Comparison of ENCODE assay signal across 19 mouse cellular contexts in genomic region chr7:118911170-118911569, GRCm38 (mm10). TPM values are rescaled to one million over a fixed set of nuclear protein-coding genes. Genes with fewer than 3 reads are reported as not detected.
DNase-seq lines count a peak whose midpoint lies in the region; ATAC-seq and TF ChIP-seq lines count a peak whose summit lies in the region.
"Had no signal": no experiment of that assay in that cellular context is flagged by ENCODE, and none has a peak within 500 bp of the region (broad histone marks: within the 10 kb centered on the region; RNA-seq: fewer than 3 reads in every experiment).

No protein-coding gene starts in this region.

- WGBS in hindbrain, embryonic 11.5 days, result 97% methylated on average over 2 of the region's 2 CpGs
- WGBS in hindbrain, embryonic 16.5 days, result 90% methylated on average over 2 of the region's 2 CpGs
- WGBS in midbrain, embryonic 13.5 days, result 95% methylated on average over 2 of the region's 2 CpGs
- WGBS in midbrain, postnatal 0 days, result 95% methylated on average over 2 of the region's 2 CpGs

- H3K9ac ChIP-seq in hindbrain, embryonic 11.5 days (ENCODE audit: low read depth, low read length), result no peak overlapping the region
- H3K9ac ChIP-seq in hindbrain, embryonic 16.5 days (ENCODE audit: low read depth, low read length), result no peak overlapping the region
- H3K9ac ChIP-seq in midbrain, embryonic 13.5 days (replicated peaks), result no peak overlapping the region
- no peak overlapping the region for H3K9ac ChIP-seq in midbrain, postnatal 0 days (replicated peaks; ENCODE audit: low read length, poor library complexity, severe bottlenecking)
- H3K9ac ChIP-seq: forebrain, postnatal 0 days had no signal

- H3K4me3 ChIP-seq in hindbrain, embryonic 11.5 days (ENCODE audit: low read depth, low read length), result no peak overlapping the region
- H3K4me3 ChIP-seq in hindbrain, embryonic 16.5 days (ENCODE audit: low read length), result no peak overlapping the region
- no peak overlapping the region for H3K4me3 ChIP-seq in midbrain, embryonic 13.5 days (replicated peaks)
- H3K4me3 ChIP-seq in midbrain, postnatal 0 days (ENCODE audit: low read depth, low read length), result no peak overlapping the region
- H3K4me3 ChIP-seq in myocyte, result no peak overlapping the region
- H3K4me3 ChIP-seq: gastrocnemius, adult 2 months; heart, adult 2 months had no signal

- H3K27ac ChIP-seq in hindbrain, embryonic 11.5 days (ENCODE audit: low read depth, low read length), result peak overlapping the region; percentile 30
- H3K27ac ChIP-seq in hindbrain, embryonic 16.5 days (ENCODE audit: low read depth, low read length), result no peak overlapping the region
- H3K27ac ChIP-seq in midbrain, embryonic 13.5 days, result 0 out of 2 replicates have a peak overlapping the region, but pooled peaks have one; percentile 61
- H3K27ac ChIP-seq in midbrain, postnatal 0 days (ENCODE audit: low read depth, low read length), result no peak overlapping the region
- H3K27ac ChIP-seq: gastrocnemius, adult 2 months; heart, adult 2 months had no signal

- H3K79me2 ChIP-seq in myocyte (ENCODE audit: control insufficient read depth, insufficient read depth), result no peaks in the 10 kb centered on the region

- H3ac ChIP-seq in myocyte (ENCODE audit: control insufficient read depth, insufficient read length), result no peak overlapping the region

- H3K9me3 ChIP-seq in hindbrain, embryonic 11.5 days (ENCODE audit: control insufficient read depth, low read length), result no peaks in the 10 kb centered on the region
- no peaks in the 10 kb centered on the region for H3K9me3 ChIP-seq in hindbrain, embryonic 16.5 days (ENCODE audit: control insufficient read depth, low read length)
- H3K9me3 ChIP-seq in midbrain, embryonic 13.5 days, result 0 out of 2 replicates have a peak, but pooled peaks cover 4% of the 10 kb centered on the region
- H3K9me3 ChIP-seq in midbrain, postnatal 0 days (ENCODE audit: low read length), result no peaks in the 10 kb centered on the region

- ATAC-seq in hindbrain, embryonic 11.5 days (ENCODE audit: low FRiP score), result no peak
- ATAC-seq in hindbrain, embryonic 16.5 days, result no peak
- no peak for ATAC-seq in midbrain, embryonic 13.5 days
- no peak for ATAC-seq in midbrain, postnatal 0 days (ENCODE audit: low FRiP score)
- ATAC-seq: activated CD4-positive, CD25-positive, alpha-beta regulatory T cell, adult 4 months; CD4-positive, CD25-positive, alpha-beta regulatory T cell, adult 4 months; forebrain, embryonic 14.5 days; forebrain, postnatal 0 days; intestine, postnatal 0 days had no signal

- no peak overlapping the region for H3K4me2 ChIP-seq in hindbrain, embryonic 11.5 days (replicated peaks; ENCODE audit: low read depth, low read length)
- no peak overlapping the region for H3K4me2 ChIP-seq in hindbrain, embryonic 16.5 days (ENCODE audit: low read length)
- no peak overlapping the region for H3K4me2 ChIP-seq in midbrain, embryonic 13.5 days (replicated peaks)
- no peak overlapping the region for H3K4me2 ChIP-seq in midbrain, postnatal 0 days (ENCODE audit: low read depth, low read length, poor library complexity, severe bottlenecking)
- H3K4me2 ChIP-seq in myocyte (ENCODE audit: low read depth), result peak overlapping the region; percentile 34
- H3K4me2 ChIP-seq: heart, embryonic 11.5 days had no signal

- H3K4me1 ChIP-seq in hindbrain, embryonic 11.5 days (replicated peaks; ENCODE audit: control insufficient read depth, insufficient read depth, low read length), result 0 out of 2 replicates have a peak, but pooled peaks cover 4% of the 10 kb centered on the region
- peaks cover 8% of the 10 kb centered on the region; the same call in 1 of the 2 replicates for H3K4me1 ChIP-seq in hindbrain, embryonic 16.5 days (ENCODE audit: control insufficient read depth, insufficient read depth, low read depth, low read length)
- H3K4me1 ChIP-seq in midbrain, embryonic 13.5 days (replicated peaks), result peaks cover 28% of the 10 kb centered on the region
- peaks cover 4% of the 10 kb centered on the region; the same call in 1 of the 2 replicates for H3K4me1 ChIP-seq in midbrain, postnatal 0 days (ENCODE audit: insufficient read depth, low read length)

- H3K27me3 ChIP-seq in hindbrain, embryonic 11.5 days (ENCODE audit: control insufficient read depth, insufficient read depth, low read length), result no peaks in the 10 kb centered on the region
- no peaks in the 10 kb centered on the region for H3K27me3 ChIP-seq in hindbrain, embryonic 16.5 days (replicated peaks; ENCODE audit: control insufficient read depth, insufficient read depth, low read length)
- H3K27me3 ChIP-seq in midbrain, embryonic 13.5 days, result no peaks in the 10 kb centered on the region
- no peaks in the 10 kb centered on the region for H3K27me3 ChIP-seq in midbrain, postnatal 0 days (ENCODE audit: insufficient read depth, low read length)
- no peaks in the 10 kb centered on the region for H3K27me3 ChIP-seq in myocyte (ENCODE audit: control insufficient read depth, insufficient read depth, insufficient read length)

- TF ChIP-seq CTCF in midbrain, postnatal 0 days (IDR thresholded peaks at IDR 0.05), result no peak

- no peak for TF ChIP-seq POLR2A in myocyte (IDR thresholded peaks at IDR 0.05; ENCODE audit: insufficient read length, low read depth)

- no peaks in the 10 kb centered on the region for H3K36me3 ChIP-seq in hindbrain, embryonic 11.5 days (ENCODE audit: control insufficient read depth, insufficient read depth, low read length)
- no peaks in the 10 kb centered on the region for H3K36me3 ChIP-seq in hindbrain, embryonic 16.5 days (ENCODE audit: control insufficient read depth, insufficient read depth, low read length)
- no peaks in the 10 kb centered on the region for H3K36me3 ChIP-seq in midbrain, embryonic 13.5 days
- no peaks in the 10 kb centered on the region for H3K36me3 ChIP-seq in midbrain, postnatal 0 days (ENCODE audit: insufficient read depth, low read length)
- no peaks in the 10 kb centered on the region for H3K36me3 ChIP-seq in myocyte (ENCODE audit: control insufficient read depth, insufficient read depth)

- no peak for DNase-seq in hindbrain, embryonic 11.5 days (ENCODE audit: low spot score)
- DNase-seq in midbrain, postnatal 0 days (ENCODE audit: low spot score), result no peak
- DNase-seq in adrenal gland, postnatal 36 days, result no peak
- DNase-seq: adrenal gland, adult 8-10 months; adrenal gland, postnatal 25 days; cerebellum, adult 18-20 months; cerebellum, adult 9-10 months; forebrain, postnatal 0 days; gastrocnemius, adult 2 months; gastrocnemius, postnatal 14 days; heart, adult 2 months had no signal

TF ChIP-seq in myocyte, 11 proteins besides CTCF, POLR2A, EP300 and RAD21:
- no peak for TF ChIP-seq MAX (IDR thresholded peaks at IDR 0.05; ENCODE audit: low read depth)
- TF ChIP-seq MYOD1 (IDR thresholded peaks at IDR 0.05; ENCODE audit: control insufficient read depth in 1 of 3, insufficient read length in 2 of 3, low read depth in 2 of 3), result no peak
- no peak for TF ChIP-seq TCF12 (IDR thresholded peaks at IDR 0.05; ENCODE audit: insufficient read depth, poor library complexity, severe bottlenecking)
- no peak for TF ChIP-seq MYOG (IDR thresholded peaks at IDR 0.05; ENCODE audit: control insufficient read depth in 1 of 3, insufficient read depth in 1 of 3, insufficient read length in 2 of 3, low read depth in 2 of 3)
- TF ChIP-seq SRF (IDR thresholded peaks at IDR 0.05; ENCODE audit: control insufficient read depth, insufficient read length, low read depth), result no peak
- no peak for TF ChIP-seq E2F4 (IDR thresholded peaks at IDR 0.05; ENCODE audit: insufficient read depth)
- no peak for TF ChIP-seq CEBPB (IDR thresholded peaks at IDR 0.05; ENCODE audit: insufficient read depth, poor library complexity, severe bottlenecking)
- TF ChIP-seq USF1 (IDR thresholded peaks at IDR 0.05; ENCODE audit: low read depth), result no peak
- no peak for TF ChIP-seq REST (IDR thresholded peaks at IDR 0.05; ENCODE audit: insufficient read depth, insufficient read length)
- TF ChIP-seq POLR2AphosphoS2 (IDR thresholded peaks at IDR 0.05; ENCODE audit: insufficient read length, low read depth), result no peak
- no peak for TF ChIP-seq TCF3 (IDR thresholded peaks at IDR 0.05; ENCODE audit: insufficient read length, low read depth)

RNA-seq across cellular contexts. Expression of gene Knop1, which starts 55.1 kb away (rescaled TPM):
- 108 and 112 TPM in 2 replicates for polyA plus RNA-seq in hindbrain, embryonic 11.5 days (2014; fragmentation: Nextera tagmentation; extraction: Ambion mirVana)
- polyA plus RNA-seq in hindbrain, embryonic 16.5 days (2015; fragmentation: Nextera tagmentation; extraction: Ambion mirVana), result 53.2 and 59.1 TPM in 2 replicates
- 105 and 113 TPM in 2 replicates for polyA plus RNA-seq in midbrain, embryonic 13.5 days (2015; fragmentation: Nextera tagmentation; extraction: Ambion mirVana)
- total RNA-seq in midbrain, postnatal 0 days (2014; rRNA removed), result 31.6 and 37.5 TPM in 2 replicates
- polyA plus RNA-seq in midbrain, postnatal 0 days (2015; fragmentation: Nextera tagmentation; extraction: Ambion mirVana), result 67.5 and 73.2 TPM in 2 replicates
- polyA plus RNA-seq in myocyte (2012; fragmentation: generic; extraction: Trizol), result 13.0 TPM
- 10 to 100 TPM; 48.6 to 68.5 TPM for total RNA-seq in adrenal gland, postnatal 36 days (2021)

RNA-seq across cellular contexts. Expression of gene Iqck, which starts 55.6 kb away (rescaled TPM):
- 4.0 and 4.3 TPM in 2 replicates for polyA plus RNA-seq in hindbrain, embryonic 11.5 days (2014; fragmentation: Nextera tagmentation; extraction: Ambion mirVana)
- polyA plus RNA-seq in hindbrain, embryonic 16.5 days (2015; fragmentation: Nextera tagmentation; extraction: Ambion mirVana), result 3.8 and 4.5 TPM in 2 replicates
- 3.5 and 4.1 TPM in 2 replicates for polyA plus RNA-seq in midbrain, embryonic 13.5 days (2015; fragmentation: Nextera tagmentation; extraction: Ambion mirVana)
- 3.5 and 5.1 TPM in 2 replicates for total RNA-seq in midbrain, postnatal 0 days (2014; rRNA removed)
- polyA plus RNA-seq in midbrain, postnatal 0 days (2015; fragmentation: Nextera tagmentation; extraction: Ambion mirVana), result 4.8 and 5.9 TPM in 2 replicates
- 0.84 TPM for polyA plus RNA-seq in myocyte (2012; fragmentation: generic; extraction: Trizol)
- total RNA-seq in adrenal gland, postnatal 36 days (2021), result 10 to 100 TPM; 18.4 to 20.5 TPM

Comparison
In these comparisons a context has a peak if more than half of its experiments do, and no peak if none do; other contexts are left out.
1. H3K27ac ChIP-seq: peak in hindbrain, embryonic 11.5 days (single experiment) and midbrain, embryonic 13.5 days (single experiment); none in hindbrain, embryonic 16.5 days (single experiment) and midbrain, postnatal 0 days (single experiment).